Mouse (Mus musculus) liver, postnatal 0 days (tissue): ENCODE data around the gene Myo18b. TPM values are rescaled to one million over a fixed set of nuclear protein-coding genes. Genes with fewer than 3 reads are reported as not detected.

Experiments used
- ATAC-seq: fragments of 200-750 bp; cut with Nextera tagmentation; 2 replicates; pipeline ENCODE4 v1.8.0; 2017; ENCODE audit warnings: mild to moderate bottlenecking, moderate library complexity
- DNase-seq: peaks from one replicate; pipeline ENCODE4 v3.0.0-alpha.2; 2016
- H3K27ac ChIP-seq: fragments of 300-500 bp; sonication (generic); 2 replicates; pipeline ENCODE4 v1.5.1; 2014; ENCODE audit warnings: antibody characterized with exemption, moderate library complexity, mild to moderate bottlenecking, low read depth
- H3K27me3 ChIP-seq: fragments of 300-500 bp; sonication (generic); 2 replicates; pipeline ENCODE4 v1.6.1; 2014; ENCODE audit warnings: low read length, control low read depth, mixed read lengths; ENCODE audit not compliant: insufficient read depth
- H3K36me3 ChIP-seq: fragments of 300-500 bp; sonication (generic); replicated peaks from 2 replicates; pipeline ENCODE4 v1.6.1; 2014; ENCODE audit warnings: mild to moderate bottlenecking, control low read depth, low read length, moderate library complexity, mixed read lengths; ENCODE audit not compliant: insufficient read depth
- H3K4me1 ChIP-seq: fragments of 300-500 bp; sonication (generic); 2 replicates; pipeline ENCODE4 v1.6.1; 2014; ENCODE audit warnings: antibody characterized with exemption, mild to moderate bottlenecking, control low read depth; ENCODE audit not compliant: insufficient read depth
- H3K4me2 ChIP-seq: fragments of 300-500 bp; sonication (generic); 2 replicates; pipeline ENCODE4 v1.6.1; 2014; ENCODE audit warnings: low read depth, mild to moderate bottlenecking, low read length, moderate library complexity, mixed read lengths
- H3K4me3 ChIP-seq: fragments of 300-500 bp; sonication (generic); 2 replicates; pipeline ENCODE4 v1.5.1; 2014; ENCODE audit warnings: low read depth, low read length
- H3K9ac ChIP-seq: fragments of 300-500 bp; sonication (generic); replicated peaks from 2 replicates; pipeline ENCODE4 v1.6.1; 2014; ENCODE audit warnings: mild to moderate bottlenecking, moderate library complexity
- H3K9me3 ChIP-seq: fragments of 300-500 bp; sonication (generic); 2 replicates; pipeline ENCODE4 v1.6.1; 2016; ENCODE audit warnings: mild to moderate bottlenecking, control low read depth, low read length, mixed read lengths
- CTCF ChIP-seq: sonication (generic); IDR thresholded peaks from 2 replicates; pipeline ENCODE4 v1.5.1; 2016; ENCODE audit warnings: antibody characterized with exemption, low read depth
- EP300 ChIP-seq: IDR thresholded peaks from 2 replicates; pipeline ENCODE4 v1.6.1; 2016; ENCODE audit warnings: antibody characterized with exemption, low read depth, mild to moderate bottlenecking
- WGBS: fragments of 180-500 bp; shearing (Covaris S2); extraction: QIAGEN DNeasy Blood & Tissue Kit; methylation state at CpG from one replicate; pipeline ENCODE4 v1.1.7; 2014; ENCODE audit not compliant: insufficient replicate concordance; 5-methylcytosine and 5-hydroxymethylcytosine counted together
- polyA plus RNA-seq: library from polyadenylated mRNA; unstranded; fragments of >200 nt; fragmentation: Nextera tagmentation; extraction: Ambion mirVana; gene quantifications from 2 replicates; pipeline ENCODE4 v1.2.1, GENCODE M21; 2015

The Myo18b gene
- polyA plus RNA-seq, 1 experiment from 2014 or later, result not detected

- no peak overlapping the region for H3K27ac ChIP-seq
- no peak overlapping the region for H3K9ac ChIP-seq
- no peak overlapping the region for H3K4me2 ChIP-seq
- DNase-seq (no peak), ATAC-seq (peak; percentile 79)
- no peak overlapping the region for H3K4me3 ChIP-seq
- peaks cover 4% of the 10 kb centered on the region for H3K4me1 ChIP-seq
- no peaks in the 10 kb centered on the region for H3K36me3 ChIP-seq
- H3K9me3 ChIP-seq, result no peaks in the 10 kb centered on the region
- no peak for TF ChIP-seq CTCF
- peak; percentile 15; the same call in 1 of the 2 replicates for TF ChIP-seq EP300
- H3K27me3 ChIP-seq, result no peaks in the 10 kb centered on the region
Measured at GRCm38 (mm10) chr5:112921914-112922313, 25.8 kb upstream of the Myo18b start.

- Histone ChIP-seq H3K27ac (no peak overlapping the region), H3K36me3 (peaks cover 4% of the 10 kb centered on the region; the same call in 1 of the 2 replicates), H3K4me3 (no peak overlapping the region), H3K4me1 (peaks cover 4% of the 10 kb centered on the region; the same call in 1 of the 2 replicates), H3K9me3 (peaks cover 3% of the 10 kb centered on the region; the same call in 1 of the 2 replicates), H3K9ac (no peak overlapping the region), H3K4me2 (no peak overlapping the region), H3K27me3 (no peaks in the 10 kb centered on the region)
- 81% methylated on average over 5 of the region's 5 CpGs for WGBS
- no peak for TF ChIP-seq EP300
- TF ChIP-seq CTCF, result no peak
- ATAC-seq, result no peak
- DNase-seq, result no peak
Measured at GRCm38 (mm10) chr5:112910381-112910780, 14.2 kb upstream of the Myo18b start.

GRCm38 (mm10) chr5:112908169-112908614 lies 12.0 kb upstream of the Myo18b start:
- Histone ChIP-seq H3K36me3 (no peaks in the 10 kb centered on the region), H3K9me3 (peaks cover 3% of the 10 kb centered on the region; the same call in 1 of the 2 replicates), H3K4me1 (peaks cover 4% of the 10 kb centered on the region; the same call in 1 of the 2 replicates), H3K4me2 (no peak overlapping the region), H3K4me3 (no peak overlapping the region), H3K27me3 (no peaks in the 10 kb centered on the region), H3K9ac (no peak overlapping the region), H3K27ac (no peak overlapping the region)
- peak; percentile 23; the same call in 1 of the 2 replicates for ATAC-seq
- WGBS, result 21% methylated on average over 2 of the region's 2 CpGs
- no peak for DNase-seq
- TF ChIP-seq CTCF (no peak), EP300 (no peak)

- Histone ChIP-seq H3K27me3 (no peaks in the 10 kb centered on the region), H3K9me3 (peaks cover 3% of the 10 kb centered on the region; the same call in 1 of the 2 replicates), H3K4me1 (peaks cover 4% of the 10 kb centered on the region; the same call in 1 of the 2 replicates), H3K9ac (no peak overlapping the region), H3K4me3 (no peak overlapping the region), H3K4me2 (no peak overlapping the region), H3K36me3 (no peaks in the 10 kb centered on the region), H3K27ac (no peak overlapping the region)
- no peak for TF ChIP-seq EP300
- no peak for TF ChIP-seq CTCF
- no peak for DNase-seq
- WGBS, result 70% methylated on average over 6 of the region's 6 CpGs
- ATAC-seq, result no peak
Measured at GRCm38 (mm10) chr5:112907504-112907903, 11.3 kb upstream of the Myo18b start.

GRCm38 (mm10) chr5:112893462-112894060 lies 2.6 kb downstream of the Myo18b start:
- no peaks in the 10 kb centered on the region for H3K4me1 ChIP-seq
- TF ChIP-seq EP300 (no peak), CTCF (no peak)
- no peak overlapping the region for H3K9ac ChIP-seq
- H3K9me3 ChIP-seq, result no peaks in the 10 kb centered on the region
- no peak overlapping the region for H3K4me2 ChIP-seq
- no peak for ATAC-seq
- DNase-seq, result no peak
- H3K36me3 ChIP-seq, result no peaks in the 10 kb centered on the region
- no peak overlapping the region for H3K4me3 ChIP-seq
- H3K27me3 ChIP-seq, result no peaks in the 10 kb centered on the region
- WGBS, result 62% methylated on average over 5 of the region's 5 CpGs
- H3K27ac ChIP-seq, result no peak overlapping the region

- H3K36me3 ChIP-seq, result no peaks in the 10 kb centered on the region
- H3K9ac ChIP-seq, result no peak overlapping the region
- H3K4me1 ChIP-seq, result no peaks in the 10 kb centered on the region
- no peak for TF ChIP-seq EP300
- no peak for TF ChIP-seq CTCF
- no peaks in the 10 kb centered on the region for H3K27me3 ChIP-seq
- H3K4me2 ChIP-seq, result no peak overlapping the region
- H3K4me3 ChIP-seq, result no peak overlapping the region
- H3K9me3 ChIP-seq, result no peaks in the 10 kb centered on the region
- ATAC-seq, result no peak
- DNase-seq, result no peak
- H3K27ac ChIP-seq, result no peak overlapping the region
Measured at GRCm38 (mm10) chr5:112892411-112892810, 3.8 kb downstream of the Myo18b start.

GRCm38 (mm10) chr5:112888651-112889050 lies 7.5 kb downstream of the Myo18b start:
- no peak for TF ChIP-seq EP300
- TF ChIP-seq CTCF, result no peak
- Histone ChIP-seq H3K4me3 (no peak overlapping the region), H3K9me3 (no peaks in the 10 kb centered on the region), H3K36me3 (no peaks in the 10 kb centered on the region), H3K9ac (no peak overlapping the region), H3K4me1 (no peaks in the 10 kb centered on the region), H3K27ac (no peak overlapping the region), H3K27me3 (no peaks in the 10 kb centered on the region), H3K4me2 (no peak overlapping the region)
- DNase-seq (no peak), ATAC-seq (no peak)
- 44% methylated on average over 7 of the region's 7 CpGs for WGBS
